Mouse (Mus musculus): ENCODE results near the gene Olfr740. TPM values are rescaled to one million over a fixed set of nuclear protein-coding genes. Genes with fewer than 3 reads are reported as not detected.

Olfr740 gene
- total RNA-seq (2014; rRNA removed) (not detected in 2 replicates), polyA plus RNA-seq (2015; fragmentation: Nextera tagmentation; extraction: Ambion mirVana) (not detected in 2 replicates)

GRCm38 (mm10) chr14:50445245-50445644 is at the start of gene Olfr740:
Gene Olfr740, plus strand, starts transcription at chr14:50445545.
- Histone ChIP-seq H3K27me3 (ENCODE audit: insufficient read depth, low read length) (no peaks in the 10 kb centered on the region), H3K4me3 (ENCODE audit: low read depth, low read length) (no peak within 1 kb of the TSS), H3K36me3 (ENCODE audit: insufficient read depth) (no peaks in the 10 kb centered on the region), H3K4me1 (ENCODE audit: insufficient read depth) (no peaks in the 10 kb centered on the region), H3K27ac (ENCODE audit: low read depth, low read length) (no peak within 1 kb of the TSS), H3K9me3 (ENCODE audit: low read length) (no peaks in the 10 kb centered on the region), H3K9ac (no peak within 1 kb of the TSS), H3K4me2 (ENCODE audit: low read depth) (no peak within 1 kb of the TSS)
- no peak for ATAC-seq
- WGBS = 84% methylated on average over 3 of the region's 3 CpGs
- TF ChIP-seq CTCF (IDR thresholded peaks at IDR 0.05; ENCODE audit: low read depth) = no peak
- DNase-seq = no peak

- Histone ChIP-seq H3K4me2 (ENCODE audit: low read depth) (no peak within 1 kb of the TSS), H3K4me1 (ENCODE audit: insufficient read depth) (no peaks in the 10 kb centered on the region), H3K36me3 (ENCODE audit: insufficient read depth) (no peaks in the 10 kb centered on the region), H3K27ac (ENCODE audit: low read depth, low read length) (no peak within 1 kb of the TSS), H3K4me3 (ENCODE audit: low read depth, low read length) (no peak within 1 kb of the TSS), H3K9ac (no peak within 1 kb of the TSS), H3K9me3 (ENCODE audit: low read length) (no peaks in the 10 kb centered on the region), H3K27me3 (ENCODE audit: insufficient read depth, low read length) (no peaks in the 10 kb centered on the region)
- no peak for TF ChIP-seq CTCF (IDR thresholded peaks at IDR 0.05; ENCODE audit: low read depth)
- no peak for DNase-seq
- no peak for ATAC-seq
- 86% methylated on average over 1 of the region's 1 CpGs for WGBS
Measured at GRCm38 (mm10) chr14:50407268-50407667, 38.1 kb upstream of the Olfr740 start, which contains the start of gene Olfr738. Gene Olfr738, plus strand, starts transcription at chr14:50407568.

GRCm38 (mm10) chr14:50418326-50418725 is 27.0 kb upstream of the Olfr740 start, which contains the start of gene Olfr739:
Gene Olfr739, plus strand, starts transcription at chr14:50418626.
- Histone ChIP-seq H3K9ac (no peak within 1 kb of the TSS), H3K36me3 (ENCODE audit: insufficient read depth) (no peaks in the 10 kb centered on the region), H3K27ac (ENCODE audit: low read depth, low read length) (no peak within 1 kb of the TSS), H3K4me2 (ENCODE audit: low read depth) (no peak within 1 kb of the TSS), H3K9me3 (ENCODE audit: low read length) (no peaks in the 10 kb centered on the region), H3K4me3 (ENCODE audit: low read depth, low read length) (no peak within 1 kb of the TSS), H3K4me1 (ENCODE audit: insufficient read depth) (no peaks in the 10 kb centered on the region), H3K27me3 (ENCODE audit: insufficient read depth, low read length) (no peaks in the 10 kb centered on the region)
- 68% methylated on average over 2 of the region's 2 CpGs for WGBS
- DNase-seq = no peak
- no peak for ATAC-seq
- TF ChIP-seq CTCF (IDR thresholded peaks at IDR 0.05; ENCODE audit: low read depth) = no peak

- no peak within 1 kb of the TSS for H3K4me3 ChIP-seq (ENCODE audit: low read depth, low read length)
- DNase-seq (no peak), ATAC-seq (no peak)
- no peaks in the 10 kb centered on the region for H3K9me3 ChIP-seq (ENCODE audit: low read length)
- TF ChIP-seq CTCF (IDR thresholded peaks at IDR 0.05; ENCODE audit: low read depth) = no peak
- no peaks in the 10 kb centered on the region for H3K4me1 ChIP-seq (ENCODE audit: insufficient read depth)
- WGBS = 75% methylated on average over 2 of the region's 2 CpGs
- no peak within 1 kb of the TSS for H3K4me2 ChIP-seq (ENCODE audit: low read depth)
- H3K9ac ChIP-seq = no peak within 1 kb of the TSS
- H3K27ac ChIP-seq (ENCODE audit: low read depth, low read length) = no peak within 1 kb of the TSS
- no peaks in the 10 kb centered on the region for H3K27me3 ChIP-seq (ENCODE audit: insufficient read depth, low read length)
- no peaks in the 10 kb centered on the region for H3K36me3 ChIP-seq (ENCODE audit: insufficient read depth)
Measured at GRCm38 (mm10) chr14:50472438-50472837, 27.1 kb downstream of the Olfr740 start, which contains the start of gene Olfr741. Gene Olfr741, plus strand, starts transcription at chr14:50472738.

GRCm38 (mm10) chr14:50478406-50478805 is 33.1 kb downstream of the Olfr740 start:
- Histone ChIP-seq H3K4me2 (ENCODE audit: low read depth) (no peak overlapping the region), H3K9me3 (ENCODE audit: low read length) (no peaks in the 10 kb centered on the region)

GRCm38 (mm10) chr14:50503300-50503699 is 58.0 kb downstream of the Olfr740 start, which contains the start of gene Olfr742:
Gene Olfr742, plus strand, starts transcription at chr14:50503600.
- no peak within 1 kb of the TSS for H3K9ac ChIP-seq
- DNase-seq (no peak), ATAC-seq (no peak)
- H3K27me3 ChIP-seq (ENCODE audit: insufficient read depth, low read length) = no peaks in the 10 kb centered on the region
- no peak within 1 kb of the TSS for H3K4me3 ChIP-seq (ENCODE audit: low read depth, low read length)
- H3K4me2 ChIP-seq (ENCODE audit: low read depth) = no peak within 1 kb of the TSS
- H3K9me3 ChIP-seq (ENCODE audit: low read length) = no peaks in the 10 kb centered on the region
- WGBS = 55% methylated on average over 2 of the region's 2 CpGs
- no peaks in the 10 kb centered on the region for H3K4me1 ChIP-seq (ENCODE audit: insufficient read depth)
- no peak within 1 kb of the TSS for H3K27ac ChIP-seq (ENCODE audit: low read depth, low read length)
- TF ChIP-seq CTCF (IDR thresholded peaks at IDR 0.05; ENCODE audit: low read depth) = no peak
- H3K36me3 ChIP-seq (ENCODE audit: insufficient read depth) = no peaks in the 10 kb centered on the region

More at GRCm38 (mm10) chr14:50478406-50478805, 33.1 kb downstream of the Olfr740 start:
- H3K4me1 ChIP-seq (ENCODE audit: insufficient read depth) = no peaks in the 10 kb centered on the region
- WGBS = 76% methylated on average over 2 of the region's 2 CpGs
- H3K4me3 ChIP-seq (ENCODE audit: low read depth, low read length) = no peak overlapping the region
- DNase-seq (no peak), ATAC-seq (no peak)
- H3K9ac ChIP-seq = no peak overlapping the region
- no peak for TF ChIP-seq CTCF (IDR thresholded peaks at IDR 0.05; ENCODE audit: low read depth)
- H3K27me3 ChIP-seq (ENCODE audit: insufficient read depth, low read length) = no peaks in the 10 kb centered on the region
- H3K36me3 ChIP-seq (ENCODE audit: insufficient read depth) = no peaks in the 10 kb centered on the region
- no peak overlapping the region for H3K27ac ChIP-seq (ENCODE audit: low read depth, low read length)

Other genes with a start within 250 kb of the Olfr740 start
- gene Olfr731, start 203.7 kb upstream of the Olfr740 start, total RNA-seq (2014; rRNA removed) = not detected in 2 replicates
- gene Olfr731, start 203.7 kb upstream of the Olfr740 start, polyA plus RNA-seq (2015; fragmentation: Nextera tagmentation; extraction: Ambion mirVana) = not detected in 2 replicates
- not detected in 2 replicates for gene Olfr732, start 161.3 kb upstream of the Olfr740 start, total RNA-seq (2014; rRNA removed)
- not detected in 2 replicates for gene Olfr732, start 161.3 kb upstream of the Olfr740 start, polyA plus RNA-seq (2015; fragmentation: Nextera tagmentation; extraction: Ambion mirVana)
- gene Olfr733, start 144.0 kb upstream of the Olfr740 start, total RNA-seq (2014; rRNA removed) = not detected in 2 replicates
- gene Olfr733, start 144.0 kb upstream of the Olfr740 start, polyA plus RNA-seq (2015; fragmentation: Nextera tagmentation; extraction: Ambion mirVana) = not detected in 2 replicates
- not detected in 2 replicates for gene Olfr734, start 118.8 kb upstream of the Olfr740 start, total RNA-seq (2014; rRNA removed)
- gene Olfr734, start 118.8 kb upstream of the Olfr740 start, polyA plus RNA-seq (2015; fragmentation: Nextera tagmentation; extraction: Ambion mirVana) = not detected in 2 replicates
- not detected in 2 replicates for gene Olfr735, start 96.7 kb upstream of the Olfr740 start, total RNA-seq (2014; rRNA removed)
- gene Olfr735, start 96.7 kb upstream of the Olfr740 start, polyA plus RNA-seq (2015; fragmentation: Nextera tagmentation; extraction: Ambion mirVana) = not detected in 2 replicates
- not detected in 2 replicates for gene Tlr11, start 87.6 kb upstream of the Olfr740 start, total RNA-seq (2014; rRNA removed)
- gene Tlr11, start 87.6 kb upstream of the Olfr740 start, polyA plus RNA-seq (2015; fragmentation: Nextera tagmentation; extraction: Ambion mirVana) = not detected in 2 replicates
- gene Olfr736, start 64.4 kb upstream of the Olfr740 start, total RNA-seq (2014; rRNA removed) = not detected in 2 replicates
- gene Olfr736, start 64.4 kb upstream of the Olfr740 start, polyA plus RNA-seq (2015; fragmentation: Nextera tagmentation; extraction: Ambion mirVana) = not detected in 2 replicates
- gene Olfr738, start 38.0 kb upstream of the Olfr740 start, total RNA-seq (2014; rRNA removed) = not detected in 2 replicates
- not detected in 2 replicates for gene Olfr738, start 38.0 kb upstream of the Olfr740 start, polyA plus RNA-seq (2015; fragmentation: Nextera tagmentation; extraction: Ambion mirVana)
- gene Olfr739, start 26.9 kb upstream of the Olfr740 start, total RNA-seq (2014; rRNA removed) = not detected in 2 replicates
- not detected in 2 replicates for gene Olfr739, start 26.9 kb upstream of the Olfr740 start, polyA plus RNA-seq (2015; fragmentation: Nextera tagmentation; extraction: Ambion mirVana)
- gene Olfr741, start 27.2 kb downstream of the Olfr740 start, total RNA-seq (2014; rRNA removed) = not detected in 2 replicates
- gene Olfr741, start 27.2 kb downstream of the Olfr740 start, polyA plus RNA-seq (2015; fragmentation: Nextera tagmentation; extraction: Ambion mirVana) = not detected in 2 replicates
- not detected in 2 replicates for gene Olfr742, start 58.1 kb downstream of the Olfr740 start, total RNA-seq (2014; rRNA removed)
- gene Olfr742, start 58.1 kb downstream of the Olfr740 start, polyA plus RNA-seq (2015; fragmentation: Nextera tagmentation; extraction: Ambion mirVana) = not detected in 2 replicates
- not detected in 2 replicates for gene Olfr743, start 76.3 kb downstream of the Olfr740 start, total RNA-seq (2014; rRNA removed)
- not detected in 2 replicates for gene Olfr743, start 76.3 kb downstream of the Olfr740 start, polyA plus RNA-seq (2015; fragmentation: Nextera tagmentation; extraction: Ambion mirVana)
- gene Olfr744, start 169.3 kb downstream of the Olfr740 start, total RNA-seq (2014; rRNA removed) = not detected in 2 replicates
- gene Olfr744, start 169.3 kb downstream of the Olfr740 start, polyA plus RNA-seq (2015; fragmentation: Nextera tagmentation; extraction: Ambion mirVana) = not detected in 2 replicates
- not detected in 2 replicates for gene Olfr745, start 193.8 kb downstream of the Olfr740 start, total RNA-seq (2014; rRNA removed)
- not detected in 2 replicates for gene Olfr745, start 193.8 kb downstream of the Olfr740 start, polyA plus RNA-seq (2015; fragmentation: Nextera tagmentation; extraction: Ambion mirVana)
- gene Olfr746, start 201.5 kb downstream of the Olfr740 start, total RNA-seq (2014; rRNA removed) = not detected in 2 replicates
- gene Olfr746, start 201.5 kb downstream of the Olfr740 start, polyA plus RNA-seq (2015; fragmentation: Nextera tagmentation; extraction: Ambion mirVana) = not detected in 2 replicates
- gene Olfr747, start 247.7 kb downstream of the Olfr740 start, total RNA-seq (2014; rRNA removed) = not detected in 2 replicates
- not detected in 2 replicates for gene Olfr747, start 247.7 kb downstream of the Olfr740 start, polyA plus RNA-seq (2015; fragmentation: Nextera tagmentation; extraction: Ambion mirVana)

All from forebrain, postnatal 0 days (tissue).